Mouse (Mus musculus) CH12.LX (cell line): ENCODE results near the gene Letmd1.
A peak's percentile ranks its signal among the peaks of the same experiment; 100 is the strongest.

Experiments used
- CTCF ChIP-seq, 2 experiments: IDR thresholded peaks in 1 of 2; conservative IDR thresholded peaks in 1 of 2; 2 replicates each; pipeline ENCODE4 v1.5.1; 2011 to 2012; ENCODE audit warnings: low read depth in 2 of 2, low read length in 2 of 2, improper control_type of control experiment in 1 of 2, inconsistent platforms in 1 of 2, mild to moderate bottlenecking in 1 of 2, moderate library complexity in 1 of 2
- EP300 ChIP-seq: IDR thresholded peaks from 2 replicates; pipeline ENCODE4 v1.6.1; 2011; ENCODE audit warnings: low read length, improper control_type of control experiment
- JUND ChIP-seq: conservative IDR thresholded peaks from 2 replicates; pipeline ENCODE4 v1.6.1; 2011; ENCODE audit warnings: low read depth, low read length, improper control_type of control experiment
- MAZ ChIP-seq: IDR thresholded peaks from 2 replicates; pipeline ENCODE4 v1.6.1; 2012; ENCODE audit warnings: low read depth, mild to moderate bottlenecking, inconsistent platforms, low read length, improper control_type of control experiment, moderate library complexity
- MXI1 ChIP-seq: IDR thresholded peaks from 2 replicates; pipeline ENCODE4 v1.6.1; 2011; ENCODE audit warnings: mild to moderate bottlenecking, low read depth, low read length, improper control_type of control experiment
- MYC ChIP-seq: IDR thresholded peaks from 2 replicates; pipeline ENCODE4 v1.6.1; 2011; ENCODE audit warnings: low read depth, mild to moderate bottlenecking, improper control_type of control experiment, low read length
- NRF1 ChIP-seq: IDR thresholded peaks from 2 replicates; pipeline ENCODE4 v1.6.1; 2014; ENCODE audit warnings: low read depth, mild to moderate bottlenecking, inconsistent platforms, low read length, improper control_type of control experiment, moderate library complexity
- POLR2A ChIP-seq: IDR thresholded peaks from 2 replicates; pipeline ENCODE4 v1.6.1; 2011; ENCODE audit warnings: low read depth, mild to moderate bottlenecking, improper control_type of control experiment, low read length
- RAD21 ChIP-seq: IDR thresholded peaks from 2 replicates; pipeline ENCODE4 v1.6.1; 2011; ENCODE audit warnings: low read depth, mild to moderate bottlenecking, low read length, improper control_type of control experiment, moderate library complexity
- SIN3A ChIP-seq: IDR thresholded peaks from 2 replicates; pipeline ENCODE4 v1.6.1; 2012; ENCODE audit warnings: low read length, improper control_type of control experiment, inconsistent platforms
- USF1 ChIP-seq: IDR thresholded peaks from 2 replicates; pipeline ENCODE4 v1.6.1; 2014; ENCODE audit warnings: low read depth, mild to moderate bottlenecking, inconsistent platforms, low read length, improper control_type of control experiment
- ZMIZ1 ChIP-seq: IDR thresholded peaks from 2 replicates; pipeline ENCODE4 v1.6.1; 2012; ENCODE audit warnings: low read depth, mild to moderate bottlenecking, inconsistent platforms, low read length, improper control_type of control experiment
- ZNF384 ChIP-seq: IDR thresholded peaks from 2 replicates; pipeline ENCODE4 v1.6.1; 2012; ENCODE audit warnings: low read depth, low read length, improper control_type of control experiment, inconsistent platforms

DNA sequence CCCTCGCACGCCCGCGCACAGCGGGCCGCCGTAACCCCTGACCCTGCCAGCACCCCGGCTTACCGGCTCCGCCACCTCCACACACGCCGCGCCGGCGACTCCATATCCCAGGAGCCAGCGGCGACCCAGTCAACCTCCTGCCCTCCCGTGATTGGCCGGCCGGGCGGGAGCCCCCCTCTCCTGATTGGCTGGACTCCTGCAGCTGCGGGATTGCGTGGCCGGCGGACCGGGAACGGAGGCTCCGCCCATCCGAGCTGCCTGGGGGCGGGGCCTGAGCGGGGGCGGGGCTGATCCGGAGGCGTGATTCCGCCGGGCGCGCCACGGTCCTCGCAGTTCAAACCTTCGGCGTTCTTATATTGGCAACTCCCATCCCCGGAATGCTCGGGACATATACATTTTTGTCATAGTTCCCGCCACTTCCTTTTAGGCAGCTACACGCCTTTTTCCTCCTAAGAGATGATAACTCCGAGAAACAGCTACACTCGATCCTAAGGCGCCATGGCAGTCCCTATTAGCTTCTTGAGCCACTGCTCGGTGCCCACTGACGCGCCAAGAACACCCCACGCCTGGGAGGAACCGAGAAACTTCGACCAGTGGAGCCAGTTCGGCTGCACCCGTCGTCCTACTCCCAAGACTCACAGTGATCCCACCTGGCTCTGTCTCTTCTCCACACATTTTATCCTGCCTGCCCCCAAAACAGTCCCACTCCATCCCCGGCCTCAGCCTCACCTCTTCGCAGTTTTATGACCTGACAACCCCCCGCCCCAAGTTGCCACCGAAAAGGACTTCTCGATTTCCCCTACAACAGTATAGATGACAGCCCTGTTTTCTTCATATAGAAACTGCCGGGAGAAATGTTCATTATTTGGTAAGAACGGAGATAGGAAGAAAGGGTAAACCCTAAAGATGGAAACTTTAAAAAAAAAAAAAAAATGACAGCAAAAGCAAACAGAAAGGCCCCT is 45.6 kb upstream of the Letmd1 start:
- no peak for TF ChIP-seq MAZ
- no peak for TF ChIP-seq MYC
- no peak for TF ChIP-seq CTCF (conservative IDR thresholded peaks at IDR 0.05 in 1 of 2, IDR thresholded peaks at IDR 0.05 in 1 of 2; ENCODE audit: low read depth in 2 of 2, low read length in 2 of 2)
- no peak; the same call in 1 of the 2 replicates for TF ChIP-seq ZNF384
- TF ChIP-seq JUND, result no peak
- no peak; the same call in 1 of the 2 replicates for TF ChIP-seq ZMIZ1
- peak; percentile 13; the same call in 1 of the 2 replicates for TF ChIP-seq NRF1
- TF ChIP-seq USF1, result no peak
- peak; percentile 80 for TF ChIP-seq MXI1
- no peak for TF ChIP-seq RAD21
- peak; percentile 49; the same call in 1 of the 2 replicates for TF ChIP-seq SIN3A
- TF ChIP-seq POLR2A, result peak; percentile 91
- no peak for TF ChIP-seq EP300
